Mouse (Mus musculus) urinary bladder, postnatal 14 days (tissue): ENCODE measurements at regions not wholly inside any gene's neighbourhood (a gene's known extent, or its start where the extent isn't known, plus 50 kb on each side); places are given as distances from the start of the nearest gene placed in this dataset.
A peak's percentile ranks its signal among the peaks of the same experiment; 100 is the strongest.
"Not testable (repeated sequence)": the region's sequence is repeated elsewhere in the genome, so short reads cannot be mapped to it uniquely, and the experiment has no call there.

Source experiments
- DNase-seq: peaks from one replicate; pipeline ENCODE4 v3.0.0; 2021; ENCODE audit warnings: low spot score

GRCm38 (mm10) chr6:133724627-133725026 lies 128.9 kb downstream of the Kap start:
- not testable (repeated sequence) for DNase-seq

GRCm38 (mm10) chr6:133706712-133707111 lies 146.8 kb downstream of the Kap start:
- DNase-seq: peak; percentile 24

- DNase-seq: no peak
Measured at GRCm38 (mm10) chr6:133701625-133702024, 151.9 kb downstream of the Kap start.
